Mouse (Mus musculus) neural tube, embryonic 14.5 days (tissue): ENCODE measurements around the gene Tgfb1. TPM values are rescaled to one million over a fixed set of nuclear protein-coding genes. Genes with fewer than 3 reads are reported as not detected.
A peak's percentile ranks its signal among the peaks of the same experiment; 100 is the strongest.
"Not testable (repeated sequence)": the region's sequence is repeated elsewhere in the genome, so short reads cannot be mapped to it uniquely, and the experiment has no call there.

Experiments used
- ATAC-seq: fragments of 200-750 bp; cut with Nextera tagmentation; 2 replicates; pipeline ENCODE4 v1.8.0; 2017; ENCODE audit warnings: low read depth, mild to moderate bottlenecking, moderate TSS enrichment, moderate library complexity
- H3K27ac ChIP-seq: fragments of 300-500 bp; sonication (generic); 2 replicates; pipeline ENCODE4 v1.5.1; 2014; ENCODE audit warnings: low read depth, mild to moderate bottlenecking, control low read depth, low read length, moderate library complexity, mixed read lengths
- H3K27me3 ChIP-seq: fragments of 300-500 bp; sonication (generic); 2 replicates; pipeline ENCODE4 v1.6.1; 2014; ENCODE audit warnings: low read length; ENCODE audit not compliant: control insufficient read depth, insufficient read depth
- H3K36me3 ChIP-seq: fragments of 300-500 bp; sonication (generic); 2 replicates; pipeline ENCODE4 v1.6.1; 2014; ENCODE audit warnings: low read length, mixed read lengths; ENCODE audit not compliant: control insufficient read depth, insufficient read depth
- H3K4me1 ChIP-seq: fragments of 300-500 bp; sonication (generic); 2 replicates; pipeline ENCODE4 v1.6.1; 2014; ENCODE audit warnings: low read length; ENCODE audit not compliant: control insufficient read depth, insufficient read depth
- H3K4me2 ChIP-seq: fragments of 300-500 bp; sonication (generic); 2 replicates; pipeline ENCODE4 v1.6.1; 2014; ENCODE audit warnings: mild to moderate bottlenecking, low read depth, low read length, control low read depth
- H3K4me3 ChIP-seq: fragments of 300-500 bp; sonication (generic); 2 replicates; pipeline ENCODE4 v1.5.1; 2014; ENCODE audit warnings: low read depth, low read length, control low read depth, mixed read lengths
- H3K9ac ChIP-seq: fragments of 300-500 bp; sonication (generic); replicated peaks from 2 replicates; pipeline ENCODE4 v1.6.1; 2014; ENCODE audit warnings: low read depth, mild to moderate bottlenecking, control low read depth, low read length, mixed read lengths
- H3K9me3 ChIP-seq: fragments of 300-500 bp; sonication (generic); 2 replicates; pipeline ENCODE4 v1.6.1; 2016; ENCODE audit warnings: low read length; ENCODE audit not compliant: control insufficient read depth
- WGBS: fragments of 180-500 bp; shearing (Covaris S2); extraction: QIAGEN DNeasy Blood & Tissue Kit; methylation state at CpG from one replicate; pipeline ENCODE4 v1.1.7; 2014; 5-methylcytosine and 5-hydroxymethylcytosine counted together
- polyA plus RNA-seq: library from polyadenylated mRNA; unstranded; fragments of >200 nt; fragmentation: Nextera tagmentation; extraction: Ambion mirVana; gene quantifications from 2 replicates; pipeline ENCODE4 v1.2.1, GENCODE M21; 2014

Gene Tgfb1
- polyA plus RNA-seq, 1 experiment from 2014 or later, result 0.42 TPM

DNA sequence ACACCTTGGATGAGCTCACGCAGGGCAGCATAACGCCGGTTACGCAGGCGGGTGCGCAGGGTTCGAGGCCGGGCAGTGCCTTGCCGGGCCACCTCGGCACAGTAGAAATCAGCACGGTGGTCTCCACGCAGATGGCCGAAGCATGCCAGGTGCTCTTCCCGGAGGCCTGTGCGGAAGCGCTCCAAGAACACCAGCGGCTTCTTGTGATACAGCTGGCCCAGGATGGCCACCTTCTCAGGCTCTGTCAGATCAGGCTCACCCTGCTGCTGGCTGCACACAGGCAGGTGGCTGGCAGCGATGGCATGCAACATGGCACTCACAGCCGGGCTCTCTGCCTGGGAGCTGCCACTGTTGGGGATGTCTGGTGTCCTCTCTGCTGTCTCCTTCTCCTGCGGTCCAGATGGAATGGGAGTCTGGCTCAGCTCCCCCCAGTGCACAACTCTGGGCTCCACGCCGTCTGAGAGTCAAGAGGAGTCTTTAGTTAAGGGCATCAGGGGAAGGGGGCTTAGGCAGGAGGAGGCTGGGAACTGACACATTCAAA is 29.0 kb downstream of the Tgfb1 start:
- WGBS, result 96% methylated on average over 22 of the region's 22 CpGs
- no peak overlapping the region for H3K9ac ChIP-seq
- no peak overlapping the region for H3K27ac ChIP-seq
- no peak for ATAC-seq
- H3K4me2 ChIP-seq, result no peak overlapping the region
- no peaks in the 10 kb centered on the region for H3K27me3 ChIP-seq
- peaks cover 17% of the 10 kb centered on the region for H3K4me1 ChIP-seq
- peaks cover 29% of the 10 kb centered on the region; the same call in 1 of the 2 replicates for H3K36me3 ChIP-seq
- H3K9me3 ChIP-seq, result no peaks in the 10 kb centered on the region
- no peak overlapping the region for H3K4me3 ChIP-seq

DNA sequence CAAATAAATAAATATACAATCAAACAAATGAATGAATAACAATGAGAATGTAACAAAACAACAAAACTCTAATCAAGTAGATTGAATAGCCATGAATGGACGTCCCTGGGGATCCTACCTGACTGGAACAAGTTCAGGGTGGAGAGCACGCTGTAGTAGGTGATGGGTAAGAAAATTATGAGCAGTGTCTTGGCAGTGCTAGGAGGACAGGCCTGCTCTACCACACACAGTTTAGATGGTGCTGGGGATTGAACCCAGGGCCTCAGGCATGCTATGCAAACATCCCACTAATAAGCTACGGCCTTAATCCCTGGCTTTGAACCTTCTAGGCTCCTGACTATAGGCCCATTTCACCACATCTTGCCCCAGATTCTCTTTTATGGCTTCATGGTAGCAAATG is 30.7 kb downstream of the Tgfb1 start:
- H3K27ac ChIP-seq, result no peak overlapping the region
- no peaks in the 10 kb centered on the region for H3K9me3 ChIP-seq
- peaks cover 10% of the 10 kb centered on the region for H3K4me1 ChIP-seq
- H3K27me3 ChIP-seq, result no peaks in the 10 kb centered on the region
- 92% methylated on average over 3 of the region's 3 CpGs for WGBS
- no peak overlapping the region for H3K4me3 ChIP-seq
- peak overlapping the region; percentile 94; the same call in 1 of the 2 replicates for H3K4me2 ChIP-seq
- H3K9ac ChIP-seq, result no peak overlapping the region
- peaks cover 38% of the 10 kb centered on the region; the same call in 1 of the 2 replicates for H3K36me3 ChIP-seq
- ATAC-seq, result no peak

DNA sequence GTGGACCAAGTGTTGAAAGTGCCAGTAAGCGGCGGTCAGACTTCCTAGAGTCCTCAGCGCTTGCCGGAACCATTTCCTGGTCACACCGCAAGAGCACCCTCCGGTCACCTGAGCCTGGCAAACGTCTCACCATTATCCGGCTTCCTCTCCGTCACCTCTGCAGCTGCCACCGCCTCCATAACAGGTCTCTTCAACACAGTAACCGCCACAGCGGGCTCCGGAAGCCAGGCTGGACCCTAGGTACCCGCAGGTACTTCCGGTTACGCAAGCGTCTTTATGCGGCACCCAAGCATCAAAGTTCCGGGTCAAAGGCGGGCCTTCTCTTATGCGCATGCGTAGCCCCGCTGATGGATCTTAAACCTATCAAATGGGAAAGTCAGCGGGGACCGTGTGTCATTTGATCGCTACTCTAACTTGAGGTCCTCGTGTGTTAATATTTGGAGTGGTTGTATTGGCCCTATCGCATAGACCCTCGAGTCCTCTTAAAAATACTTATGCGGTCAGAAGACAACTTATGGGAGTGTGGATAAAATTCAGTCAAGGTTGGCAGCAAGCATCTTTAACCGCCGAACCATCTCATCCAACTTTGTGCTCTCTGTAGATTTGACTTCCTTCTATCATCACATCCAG is 32.1 kb downstream of the Tgfb1 start, which contains the start of gene Ccdc97:
Gene Ccdc97 (minus strand): TSS at position 301 of the 630 bp plus-strand sequence.
- peaks cover 41% of the 10 kb centered on the region for H3K36me3 ChIP-seq
- H3K4me3 ChIP-seq, result peak within 1 kb of the TSS; percentile 65
- H3K27me3 ChIP-seq, result no peaks in the 10 kb centered on the region
- peak within 1 kb of the TSS; percentile 70 for H3K9ac ChIP-seq
- peak within 1 kb of the TSS; percentile 94 for H3K4me2 ChIP-seq
- H3K27ac ChIP-seq, result peak within 1 kb of the TSS; percentile 70; the same call in 1 of the 2 replicates
- no peaks in the 10 kb centered on the region for H3K9me3 ChIP-seq
- peaks cover 10% of the 10 kb centered on the region for H3K4me1 ChIP-seq
- peak; percentile 90 for ATAC-seq
- WGBS, result 5% methylated on average over 32 of the region's 32 CpGs

DNA sequence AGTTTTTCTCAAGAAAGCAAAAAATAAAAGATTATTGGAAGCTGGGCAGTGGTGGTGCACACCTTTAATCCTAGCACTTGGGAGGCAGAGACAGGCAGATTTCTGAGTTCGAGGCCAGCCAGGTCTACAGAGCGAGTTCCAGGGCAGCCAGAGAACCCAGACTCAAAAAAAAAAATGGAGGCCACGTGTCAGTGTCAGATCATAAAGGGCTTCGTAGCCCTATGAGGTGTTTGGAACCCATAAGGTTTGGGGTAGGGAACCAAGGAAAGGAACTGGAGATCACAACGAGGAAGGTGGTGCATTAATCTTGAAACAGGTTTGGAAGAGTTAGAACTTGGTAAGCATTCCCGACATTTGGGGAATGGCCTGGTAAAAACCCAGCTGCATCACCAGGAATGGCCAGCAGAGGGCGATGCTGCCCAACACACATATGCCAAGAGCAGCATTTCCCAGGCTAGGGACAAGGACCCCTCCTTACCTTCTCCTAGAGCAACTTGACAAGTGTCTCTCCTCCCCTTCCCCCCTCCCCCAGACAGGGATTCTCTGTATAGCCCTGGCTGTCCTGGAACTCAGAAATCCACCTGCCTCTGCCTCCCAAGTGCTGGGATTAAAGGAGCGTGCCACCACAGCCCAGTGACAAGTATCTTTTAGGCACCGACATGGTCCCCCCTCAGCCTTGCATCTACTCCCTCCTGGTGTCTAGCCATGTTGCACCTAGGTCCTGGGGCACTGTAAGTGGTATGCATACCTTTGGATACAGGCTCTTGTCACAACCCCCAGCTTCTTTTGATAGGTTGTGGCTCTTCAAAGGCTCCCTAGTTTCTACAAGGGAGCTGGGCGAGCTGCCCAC is 33.2 kb downstream of the Tgfb1 start:
- peaks cover 10% of the 10 kb centered on the region for H3K4me1 ChIP-seq
- H3K36me3 ChIP-seq, result peaks cover 42% of the 10 kb centered on the region
- 63% methylated on average over 10 of the region's 10 CpGs for WGBS
- H3K27ac ChIP-seq, result no peak overlapping the region
- no peak overlapping the region for H3K9ac ChIP-seq
- no peak overlapping the region for H3K4me2 ChIP-seq
- ATAC-seq, result peak; percentile 53
- no peaks in the 10 kb centered on the region for H3K27me3 ChIP-seq
- no peaks in the 10 kb centered on the region for H3K9me3 ChIP-seq
- no peak overlapping the region; the same call in 1 of the 2 replicates for H3K4me3 ChIP-seq

DNA sequence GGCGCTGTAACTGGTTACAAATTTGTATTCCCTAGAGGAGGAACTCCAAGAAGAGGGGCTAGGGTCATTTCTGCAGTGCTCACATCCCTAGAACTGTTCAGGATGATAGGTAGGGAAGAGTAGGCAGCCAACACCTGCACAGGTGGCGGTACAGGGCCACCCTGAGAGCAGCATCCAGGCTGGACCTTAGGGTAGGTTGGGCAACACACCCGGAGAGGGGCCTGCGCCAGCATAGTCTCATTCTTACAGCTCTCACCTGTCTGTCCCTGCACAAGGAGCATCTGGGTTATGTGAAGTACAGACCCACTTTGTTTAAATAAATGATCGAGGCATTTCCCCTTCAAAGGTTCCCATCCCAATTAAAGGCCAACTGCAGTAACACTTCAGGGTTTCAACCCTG is 34.0 kb downstream of the Tgfb1 start:
- Histone ChIP-seq H3K27me3 (no peaks in the 10 kb centered on the region), H3K4me2 (no peak overlapping the region), H3K4me1 (peaks cover 10% of the 10 kb centered on the region), H3K9me3 (no peaks in the 10 kb centered on the region), H3K4me3 (no peak overlapping the region), H3K27ac (no peak overlapping the region), H3K9ac (no peak overlapping the region), H3K36me3 (peaks cover 43% of the 10 kb centered on the region)
- no peak for ATAC-seq
- 93% methylated on average over 5 of the region's 5 CpGs for whole genome bisulfite sequencing

DNA sequence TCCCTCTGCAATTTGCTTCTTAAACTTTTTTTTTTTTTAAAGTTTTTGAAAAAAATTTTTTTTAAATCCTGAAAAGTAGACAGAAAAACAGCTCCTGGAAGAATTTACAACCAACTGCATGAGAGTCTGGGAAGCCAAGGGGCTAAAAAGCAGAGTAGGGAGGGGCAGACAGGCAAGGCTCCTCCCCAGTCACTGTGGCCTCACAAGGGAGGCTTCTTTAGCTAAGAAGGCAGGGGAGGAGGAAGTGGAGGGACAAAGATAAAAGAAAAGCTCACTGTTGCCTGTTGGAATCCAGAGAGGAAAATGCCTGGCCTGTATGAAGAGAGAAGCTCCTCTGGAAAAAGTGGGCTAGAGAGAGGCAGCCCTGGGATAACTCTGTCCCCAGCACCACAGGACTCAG is 35.0 kb downstream of the Tgfb1 start:
- not testable (repeated sequence) for H3K4me2 ChIP-seq, ATAC-seq, H3K27ac ChIP-seq, H3K27me3 ChIP-seq, H3K4me3 ChIP-seq, H3K4me1 ChIP-seq, H3K9me3 ChIP-seq, H3K9ac ChIP-seq
- H3K36me3 ChIP-seq, result peaks cover 51% of the 10 kb centered on the region

DNA sequence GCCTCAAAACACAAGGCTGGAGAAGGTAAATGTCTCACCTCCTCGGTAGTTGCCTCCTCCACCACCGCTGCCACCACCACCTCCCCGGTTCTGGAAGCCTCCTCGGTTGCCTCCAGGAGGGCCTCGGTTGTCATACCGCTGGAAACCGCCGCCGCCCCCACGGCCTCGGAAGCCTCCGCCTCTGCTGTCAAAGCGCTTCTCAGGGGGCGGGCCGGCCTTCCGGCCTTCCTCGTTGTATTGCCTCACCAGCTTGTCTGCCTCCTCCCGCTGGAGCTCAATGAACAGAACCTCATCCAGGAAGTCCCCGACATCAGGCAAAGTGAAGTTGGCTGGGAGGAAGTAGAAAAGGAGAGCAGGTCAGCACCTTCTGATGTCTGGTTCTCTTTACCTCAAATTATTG is 39.1 kb downstream of the Tgfb1 start:
- Histone ChIP-seq H3K9ac (no peak overlapping the region), H3K36me3 (peaks cover 77% of the 10 kb centered on the region), H3K4me1 (no peaks in the 10 kb centered on the region), H3K4me3 (no peak overlapping the region), H3K4me2 (no peak overlapping the region), H3K27ac (no peak overlapping the region), H3K27me3 (no peaks in the 10 kb centered on the region), H3K9me3 (no peaks in the 10 kb centered on the region)
- WGBS, result 85% methylated on average over 18 of the region's 19 CpGs
- no peak for ATAC-seq

DNA sequence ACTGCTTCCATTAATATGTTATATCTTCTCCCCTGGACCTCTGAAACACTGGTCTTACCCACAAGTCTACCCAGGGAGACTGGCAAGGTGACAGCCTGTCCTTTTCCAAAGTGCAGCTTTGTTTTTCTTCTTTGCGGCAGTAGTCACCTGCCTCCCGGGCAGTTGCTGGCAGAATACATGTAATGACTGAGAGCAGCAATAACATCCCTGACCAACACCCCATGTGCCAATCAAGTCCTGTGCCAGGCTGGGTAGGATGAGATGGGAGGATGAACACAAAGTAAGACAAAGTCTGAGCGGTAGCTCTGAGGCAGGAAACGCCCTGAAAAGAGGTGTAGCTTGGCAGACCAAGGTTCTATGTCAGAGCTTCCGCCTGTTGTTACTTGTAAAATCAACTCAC is 41.0 kb downstream of the Tgfb1 start:
- peaks cover 85% of the 10 kb centered on the region for H3K36me3 ChIP-seq
- no peak for ATAC-seq
- no peak overlapping the region for H3K4me2 ChIP-seq
- H3K9me3 ChIP-seq, result no peaks in the 10 kb centered on the region
- H3K9ac ChIP-seq, result no peak overlapping the region
- no peak overlapping the region for H3K27ac ChIP-seq
- WGBS, result 92% methylated on average over 5 of the region's 5 CpGs
- H3K4me3 ChIP-seq, result no peak overlapping the region
- no peaks in the 10 kb centered on the region for H3K4me1 ChIP-seq
- H3K27me3 ChIP-seq, result no peaks in the 10 kb centered on the region

DNA sequence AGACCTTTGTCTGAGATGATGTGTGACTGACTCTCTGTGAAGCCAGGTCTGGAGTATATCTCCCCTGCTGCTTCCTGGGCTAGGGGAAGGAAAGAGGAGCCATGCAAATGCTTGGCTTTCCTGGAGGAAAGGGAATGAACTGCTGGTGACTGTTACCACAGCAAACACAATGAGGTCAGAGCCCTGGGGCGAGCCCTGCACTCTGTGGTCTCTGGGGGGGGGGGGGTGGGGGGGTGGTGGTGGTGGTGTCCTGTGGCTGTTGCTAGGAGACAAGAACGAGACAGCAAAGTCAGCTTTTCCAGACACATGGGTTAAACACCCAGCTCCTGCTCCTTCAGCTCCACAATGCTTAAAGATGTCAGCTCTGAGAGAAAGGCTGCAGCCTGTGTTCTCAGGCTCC is 42.6 kb downstream of the Tgfb1 start:
- 47% methylated on average over 2 of the region's 2 CpGs for WGBS
- no peaks in the 10 kb centered on the region for H3K9me3 ChIP-seq
- no peaks in the 10 kb centered on the region for H3K27me3 ChIP-seq
- no peak for ATAC-seq
- H3K36me3 ChIP-seq, result peaks cover 83% of the 10 kb centered on the region
- H3K4me1 ChIP-seq, result no peaks in the 10 kb centered on the region
- no peak overlapping the region for H3K4me2 ChIP-seq
- no peak overlapping the region for H3K9ac ChIP-seq
- H3K4me3 ChIP-seq, result no peak overlapping the region
- no peak overlapping the region for H3K27ac ChIP-seq
